Mouse (Mus musculus): ENCODE measurements around the gene Zc3h8.

Zc3h8 gene

DNA sequence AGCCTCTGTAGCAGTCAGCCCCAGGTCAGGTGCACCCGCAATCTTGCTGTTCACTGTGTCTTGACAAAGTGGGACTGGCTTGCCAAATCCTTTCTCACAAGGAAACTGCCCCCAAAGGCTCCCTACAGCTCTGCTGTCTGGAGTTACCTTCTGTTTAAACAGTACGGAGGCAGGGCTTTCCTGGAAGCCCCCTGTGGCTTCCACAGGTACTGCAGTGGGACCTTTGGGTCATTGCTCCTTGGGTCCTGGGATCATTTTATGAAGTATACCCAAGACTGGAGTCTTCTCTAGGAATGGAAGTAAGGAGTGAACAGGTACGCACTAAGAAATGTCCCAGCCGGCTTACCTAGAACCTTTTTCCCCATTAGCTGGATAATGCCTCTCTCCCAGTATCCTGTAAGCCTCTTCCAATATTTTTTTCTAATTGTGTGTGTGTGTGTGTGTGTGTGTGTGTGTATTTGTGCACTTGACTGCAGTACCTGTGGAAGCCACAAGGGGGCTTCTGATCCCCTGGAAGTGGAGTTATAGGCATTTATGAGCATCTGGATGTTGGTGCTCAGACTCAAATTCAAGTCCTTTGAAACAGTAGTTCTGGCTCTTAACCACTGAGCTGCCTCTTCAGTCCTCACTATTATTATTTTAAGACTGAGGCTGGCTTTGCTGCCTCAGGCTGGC is 53.1 kb downstream of the Zc3h8 start:
- DNase-seq (ENCODE audit: low read depth): no peak

- DNase-seq (ENCODE audit: low read depth): no peak
Measured at GRCm38 (mm10) chr2:128887866-128888550, 55.9 kb downstream of the Zc3h8 start.

GRCm38 (mm10) chr2:128885225-128885811 is 58.6 kb downstream of the Zc3h8 start:
- DNase-seq (ENCODE audit: low read depth): no peak

DNA sequence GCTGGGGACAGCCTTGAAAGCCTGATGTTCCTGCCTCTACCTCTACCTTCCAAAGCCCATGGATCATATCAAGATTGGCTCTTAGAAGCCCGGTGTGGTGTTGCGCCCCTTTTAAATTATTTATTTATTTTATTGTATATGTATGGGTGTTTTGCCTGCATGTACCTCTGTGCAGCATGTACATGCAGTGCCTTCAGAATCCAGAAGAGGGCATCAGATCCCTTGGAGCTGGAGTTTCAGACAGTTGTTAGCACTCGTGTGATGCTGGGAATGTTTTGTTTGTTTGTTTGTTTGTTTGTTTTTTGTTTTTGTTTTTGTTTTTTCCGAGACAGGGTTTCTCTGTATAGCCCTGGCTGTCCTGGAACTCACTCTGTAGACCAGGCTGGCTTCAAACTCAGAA is 62.6 kb downstream of the Zc3h8 start:
- no peak for DNase-seq (ENCODE audit: low read depth)

All from c-Kit-positive CD71-negative TER-119-negative erythroid progenitor cells, embryonic 14.5 days (primary cell).